Mouse (Mus musculus): Measurements from ENCODE around the gene Gm49601. TPM values are rescaled to one million over a fixed set of nuclear protein-coding genes. Genes with fewer than 3 reads are reported as not detected.

Gene Gm49601
- polyA plus RNA-seq, 1 experiment from 2014 or later = 0.63 TPM

DNA sequence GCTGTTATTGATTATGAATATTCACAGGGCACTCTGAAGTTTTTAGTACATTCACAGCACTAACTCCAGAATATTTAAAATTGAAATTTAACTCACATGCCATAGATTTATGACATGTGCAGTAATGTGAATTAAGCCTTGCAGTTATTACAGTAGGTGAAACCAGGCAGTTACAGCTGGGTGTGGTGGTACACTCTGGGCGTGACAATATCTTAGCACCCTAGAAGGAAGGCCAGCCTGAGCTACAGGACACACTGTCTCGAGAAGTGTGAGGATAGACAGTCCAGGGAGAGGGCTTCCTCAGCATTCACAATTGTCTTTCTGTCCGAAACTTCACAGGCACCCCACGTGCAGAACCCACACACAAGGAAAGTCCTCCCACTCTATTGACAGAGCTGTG is 18.3 kb upstream of the Gm49601 start:
- Histone ChIP-seq H3K36me3 (ENCODE audit: control insufficient read depth, insufficient read depth) (no peaks in the 10 kb centered on the region), H3K27me3 (ENCODE audit: control insufficient read depth, insufficient read depth, low read length) (no peaks in the 10 kb centered on the region), H3K4me1 (ENCODE audit: control insufficient read depth, insufficient read depth, low read length) (no peaks in the 10 kb centered on the region), H3K27ac (ENCODE audit: low read length) (no peak overlapping the region), H3K4me3 (ENCODE audit: low read length) (no peak overlapping the region), H3K9me3 (replicated peaks; ENCODE audit: control insufficient read depth, low read length) (no peaks in the 10 kb centered on the region), H3K9ac (ENCODE audit: low read length) (no peak overlapping the region), H3K4me2 (ENCODE audit: low read depth, low read length) (no peak overlapping the region)
- no peak for ATAC-seq (replicated peaks; ENCODE audit: extremely low read depth, insufficient read depth, low FRiP score)
- WGBS = 73% methylated on average over 4 of the region's 4 CpGs

DNA sequence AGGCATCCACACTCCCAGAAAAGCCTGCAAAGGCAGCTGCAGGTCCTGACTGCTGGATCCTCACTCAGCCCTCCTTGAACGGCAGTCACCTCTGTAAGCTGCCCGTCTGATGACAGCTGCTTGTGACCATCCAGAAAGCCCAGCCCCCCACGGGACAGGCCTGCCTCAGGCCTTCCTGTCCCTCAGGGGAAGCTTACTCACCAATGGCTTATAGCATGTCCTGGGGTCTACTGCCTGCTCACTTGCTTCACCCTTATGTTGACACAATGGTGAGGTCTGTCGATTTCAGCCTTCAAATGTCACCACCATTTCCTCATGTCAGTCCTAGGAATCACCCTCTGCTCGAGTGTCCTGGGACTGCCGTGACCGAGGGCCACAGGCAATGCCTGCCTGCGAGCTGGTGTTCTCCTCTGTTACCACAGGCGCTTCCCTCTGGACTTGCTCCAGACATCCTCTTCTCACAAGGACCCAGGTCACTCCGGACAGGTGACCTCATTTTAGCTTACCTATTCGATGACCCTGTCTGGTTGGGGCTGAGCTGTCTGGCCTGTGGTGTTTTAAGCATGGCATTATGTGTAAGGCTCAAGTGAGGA is 17.3 kb upstream of the Gm49601 start:
- H3K4me2 ChIP-seq (ENCODE audit: low read depth, low read length) = no peak overlapping the region
- H3K27me3 ChIP-seq (ENCODE audit: control insufficient read depth, insufficient read depth, low read length) = no peaks in the 10 kb centered on the region
- H3K27ac ChIP-seq (ENCODE audit: low read length) = no peak overlapping the region
- H3K4me3 ChIP-seq (ENCODE audit: low read length) = no peak overlapping the region
- ATAC-seq (replicated peaks; ENCODE audit: extremely low read depth, insufficient read depth, low FRiP score) = no peak
- no peaks in the 10 kb centered on the region for H3K36me3 ChIP-seq (ENCODE audit: control insufficient read depth, insufficient read depth)
- no peaks in the 10 kb centered on the region for H3K9me3 ChIP-seq (replicated peaks; ENCODE audit: control insufficient read depth, low read length)
- H3K4me1 ChIP-seq (ENCODE audit: control insufficient read depth, insufficient read depth, low read length) = no peaks in the 10 kb centered on the region
- WGBS = 66% methylated on average over 11 of the region's 11 CpGs
- no peak overlapping the region for H3K9ac ChIP-seq (ENCODE audit: low read length)

DNA sequence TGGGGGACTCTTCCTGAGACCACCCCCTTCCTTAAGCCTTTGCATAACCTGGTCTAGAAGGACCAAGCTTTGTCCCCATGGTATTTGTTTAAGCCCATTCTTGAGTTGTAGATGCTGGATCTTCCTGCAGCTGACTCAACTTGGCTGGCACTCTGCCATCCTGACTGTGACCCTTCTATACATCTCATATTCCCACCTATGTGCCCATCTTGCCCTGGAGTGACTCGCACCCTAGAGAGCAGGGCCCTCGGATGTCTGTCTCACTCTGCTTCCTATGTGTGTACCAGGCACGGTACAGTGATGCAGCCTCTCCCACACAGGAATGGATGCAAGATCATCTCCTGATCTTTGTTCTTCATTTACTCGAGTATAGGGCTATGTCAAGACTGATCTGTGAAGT is 16.7 kb upstream of the Gm49601 start:
- no peak for ATAC-seq (replicated peaks; ENCODE audit: extremely low read depth, insufficient read depth, low FRiP score)
- Histone ChIP-seq H3K4me2 (ENCODE audit: low read depth, low read length) (no peak overlapping the region), H3K9ac (ENCODE audit: low read length) (no peak overlapping the region), H3K9me3 (replicated peaks; ENCODE audit: control insufficient read depth, low read length) (no peaks in the 10 kb centered on the region), H3K27me3 (ENCODE audit: control insufficient read depth, insufficient read depth, low read length) (no peaks in the 10 kb centered on the region), H3K27ac (ENCODE audit: low read length) (no peak overlapping the region), H3K36me3 (ENCODE audit: control insufficient read depth, insufficient read depth) (no peaks in the 10 kb centered on the region), H3K4me1 (ENCODE audit: control insufficient read depth, insufficient read depth, low read length) (no peaks in the 10 kb centered on the region), H3K4me3 (ENCODE audit: low read length) (no peak overlapping the region)
- WGBS = 64% methylated on average over 4 of the region's 4 CpGs

DNA sequence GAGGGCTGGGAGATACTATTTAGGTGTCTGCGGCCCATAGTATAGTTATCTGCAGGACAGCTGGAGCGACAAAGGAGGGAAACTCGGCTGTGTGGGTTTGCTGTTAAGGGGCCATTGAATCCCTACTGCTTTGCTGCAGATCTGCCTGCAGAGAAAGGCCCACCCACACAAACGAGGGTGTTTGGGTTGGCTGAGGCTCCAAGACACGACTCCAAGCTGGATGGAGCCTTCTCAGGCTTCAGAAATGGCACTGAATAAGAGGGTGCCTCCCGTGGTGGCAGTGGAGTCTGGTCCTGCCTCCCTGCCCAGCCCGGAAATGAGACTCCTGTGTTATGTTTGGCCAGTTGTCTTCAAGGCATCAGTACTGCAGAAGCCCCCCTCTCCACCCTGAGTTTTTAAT is 16.1 kb upstream of the Gm49601 start:
- Histone ChIP-seq H3K9me3 (replicated peaks; ENCODE audit: control insufficient read depth, low read length) (no peaks in the 10 kb centered on the region), H3K4me2 (ENCODE audit: low read depth, low read length) (no peak overlapping the region), H3K27ac (ENCODE audit: low read length) (no peak overlapping the region), H3K4me3 (ENCODE audit: low read length) (no peak overlapping the region), H3K36me3 (ENCODE audit: control insufficient read depth, insufficient read depth) (no peaks in the 10 kb centered on the region), H3K9ac (ENCODE audit: low read length) (no peak overlapping the region), H3K27me3 (ENCODE audit: control insufficient read depth, insufficient read depth, low read length) (no peaks in the 10 kb centered on the region), H3K4me1 (ENCODE audit: control insufficient read depth, insufficient read depth, low read length) (no peaks in the 10 kb centered on the region)
- WGBS = 38% methylated on average over 7 of the region's 7 CpGs
- no peak for ATAC-seq (replicated peaks; ENCODE audit: extremely low read depth, insufficient read depth, low FRiP score)

DNA sequence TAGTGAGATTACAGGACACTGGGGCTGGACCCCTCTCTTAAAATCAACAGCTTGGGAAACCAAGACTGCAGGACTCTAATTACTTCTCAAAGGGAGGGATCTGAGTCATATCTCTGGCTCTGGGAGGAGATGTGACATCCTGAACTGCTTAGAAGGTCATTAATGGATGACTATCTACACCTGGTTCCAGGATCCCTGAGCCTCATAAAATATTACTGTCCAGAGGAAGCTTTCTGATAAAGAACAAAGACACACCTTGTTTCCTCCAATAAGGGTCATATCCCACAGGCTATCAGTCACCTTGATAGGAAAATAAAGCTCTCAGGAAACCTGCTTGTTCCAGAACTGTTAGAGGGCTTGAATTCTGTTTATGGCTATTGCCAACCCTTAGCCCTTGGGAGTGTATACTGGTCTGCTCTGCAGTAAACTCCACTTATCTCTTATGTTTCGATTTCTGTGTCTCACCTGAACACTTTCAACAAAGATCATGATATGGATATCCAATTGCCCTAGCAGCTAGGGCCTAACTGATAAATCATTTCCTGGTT is 13.2 kb upstream of the Gm49601 start:
- Histone ChIP-seq H3K9me3 (replicated peaks; ENCODE audit: control insufficient read depth, low read length) (no peaks in the 10 kb centered on the region), H3K9ac (ENCODE audit: low read length) (no peak overlapping the region), H3K27ac (ENCODE audit: low read length) (no peak overlapping the region), H3K27me3 (ENCODE audit: control insufficient read depth, insufficient read depth, low read length) (no peaks in the 10 kb centered on the region), H3K4me1 (ENCODE audit: control insufficient read depth, insufficient read depth, low read length) (no peaks in the 10 kb centered on the region), H3K4me3 (ENCODE audit: low read length) (no peak overlapping the region), H3K4me2 (ENCODE audit: low read depth, low read length) (no peak overlapping the region), H3K36me3 (ENCODE audit: control insufficient read depth, insufficient read depth) (no peaks in the 10 kb centered on the region)
- WGBS = 67% methylated on average over 1 of the region's 1 CpGs
- ATAC-seq (replicated peaks; ENCODE audit: extremely low read depth, insufficient read depth, low FRiP score) = no peak

DNA sequence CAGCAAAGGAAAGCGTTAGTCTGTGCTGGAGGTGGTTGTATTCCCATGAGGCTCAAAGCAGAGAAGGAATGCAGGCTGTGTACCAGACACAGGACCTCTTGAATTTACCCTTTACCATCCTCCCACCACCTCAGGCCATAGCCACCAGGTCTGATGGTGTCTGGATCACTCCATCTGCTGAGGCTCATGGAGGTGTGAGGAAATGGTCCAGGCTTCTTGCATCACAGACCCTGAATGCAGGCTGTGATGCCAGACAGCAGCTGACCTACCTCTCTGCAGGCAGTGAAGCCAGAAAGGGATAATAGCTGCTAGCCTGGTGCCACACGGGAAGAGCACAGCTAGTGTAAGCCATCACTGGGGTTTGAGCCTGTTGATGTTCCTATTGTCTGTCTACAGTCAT is 12.2 kb upstream of the Gm49601 start:
- no peak overlapping the region for H3K9ac ChIP-seq (ENCODE audit: low read length)
- H3K4me2 ChIP-seq (ENCODE audit: low read depth, low read length) = no peak overlapping the region
- H3K4me1 ChIP-seq (ENCODE audit: control insufficient read depth, insufficient read depth, low read length) = no peaks in the 10 kb centered on the region
- no peaks in the 10 kb centered on the region for H3K36me3 ChIP-seq (ENCODE audit: control insufficient read depth, insufficient read depth)
- ATAC-seq (replicated peaks; ENCODE audit: extremely low read depth, insufficient read depth, low FRiP score) = no peak
- H3K27ac ChIP-seq (ENCODE audit: low read length) = no peak overlapping the region
- H3K9me3 ChIP-seq (replicated peaks; ENCODE audit: control insufficient read depth, low read length) = no peaks in the 10 kb centered on the region
- H3K27me3 ChIP-seq (ENCODE audit: control insufficient read depth, insufficient read depth, low read length) = no peaks in the 10 kb centered on the region
- WGBS = 59% methylated on average over 2 of the region's 2 CpGs
- no peak overlapping the region for H3K4me3 ChIP-seq (ENCODE audit: low read length)

DNA sequence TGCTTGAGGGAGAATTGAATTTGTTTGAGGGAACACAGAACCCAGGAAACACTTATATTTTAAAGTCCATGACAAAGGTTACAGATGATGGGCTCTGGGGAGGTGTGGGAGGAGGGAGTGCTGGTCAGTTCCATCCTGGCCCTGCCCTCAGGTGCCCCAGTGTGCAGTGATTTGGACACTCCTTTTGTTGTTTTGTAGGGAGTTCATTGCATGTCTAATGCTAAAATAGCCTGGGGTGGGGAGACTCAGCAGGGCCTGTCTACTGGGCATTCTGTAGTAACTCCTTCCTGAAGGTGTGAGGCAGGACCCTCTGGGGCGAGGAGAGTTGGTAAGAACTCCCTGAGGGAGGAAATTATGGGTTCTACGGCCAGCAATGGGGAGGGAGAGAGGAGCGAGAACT is 10.6 kb upstream of the Gm49601 start:
- Histone ChIP-seq H3K36me3 (ENCODE audit: control insufficient read depth, insufficient read depth) (no peaks in the 10 kb centered on the region), H3K4me3 (ENCODE audit: low read length) (no peak overlapping the region), H3K27me3 (ENCODE audit: control insufficient read depth, insufficient read depth, low read length) (peaks cover under 1% of the 10 kb centered on the region; the same call in 1 of the 2 replicates), H3K9ac (ENCODE audit: low read length) (no peak overlapping the region), H3K4me1 (ENCODE audit: control insufficient read depth, insufficient read depth, low read length) (no peaks in the 10 kb centered on the region), H3K9me3 (replicated peaks; ENCODE audit: control insufficient read depth, low read length) (no peaks in the 10 kb centered on the region), H3K4me2 (ENCODE audit: low read depth, low read length) (no peak overlapping the region), H3K27ac (ENCODE audit: low read length) (no peak overlapping the region)
- 69% methylated on average over 3 of the region's 3 CpGs for WGBS
- ATAC-seq (replicated peaks; ENCODE audit: extremely low read depth, insufficient read depth, low FRiP score) = no peak

DNA sequence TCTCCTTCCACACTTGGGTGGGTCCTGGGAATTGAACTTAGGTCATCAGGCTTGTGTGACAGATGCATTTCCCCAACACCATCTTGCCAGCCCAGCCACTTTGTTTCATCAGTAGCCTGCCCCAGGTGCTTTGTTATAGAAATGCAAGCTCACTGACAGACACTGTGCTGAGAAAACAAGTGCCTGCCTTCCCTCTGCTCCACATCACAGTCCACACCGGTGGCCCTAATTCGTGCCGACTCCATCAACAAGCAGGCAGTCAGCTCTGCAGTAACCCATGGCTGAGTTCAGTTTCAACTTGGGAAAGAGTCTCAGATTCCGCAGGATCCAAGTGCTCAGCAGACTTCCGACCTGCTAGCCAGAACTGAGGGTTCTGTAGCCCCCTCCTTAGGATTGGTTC is 10.2 kb upstream of the Gm49601 start:
- no peaks in the 10 kb centered on the region for H3K9me3 ChIP-seq (replicated peaks; ENCODE audit: control insufficient read depth, low read length)
- peaks cover 4% of the 10 kb centered on the region; the same call in 1 of the 2 replicates for H3K27me3 ChIP-seq (ENCODE audit: control insufficient read depth, insufficient read depth, low read length)
- no peak overlapping the region for H3K27ac ChIP-seq (ENCODE audit: low read length)
- no peaks in the 10 kb centered on the region for H3K4me1 ChIP-seq (ENCODE audit: control insufficient read depth, insufficient read depth, low read length)
- no peak for ATAC-seq (replicated peaks; ENCODE audit: extremely low read depth, insufficient read depth, low FRiP score)
- no peak overlapping the region for H3K9ac ChIP-seq (ENCODE audit: low read length)
- no peak overlapping the region for H3K4me2 ChIP-seq (ENCODE audit: low read depth, low read length)
- WGBS = 73% methylated on average over 5 of the region's 5 CpGs
- no peaks in the 10 kb centered on the region for H3K36me3 ChIP-seq (ENCODE audit: control insufficient read depth, insufficient read depth)
- no peak overlapping the region for H3K4me3 ChIP-seq (ENCODE audit: low read length)

DNA sequence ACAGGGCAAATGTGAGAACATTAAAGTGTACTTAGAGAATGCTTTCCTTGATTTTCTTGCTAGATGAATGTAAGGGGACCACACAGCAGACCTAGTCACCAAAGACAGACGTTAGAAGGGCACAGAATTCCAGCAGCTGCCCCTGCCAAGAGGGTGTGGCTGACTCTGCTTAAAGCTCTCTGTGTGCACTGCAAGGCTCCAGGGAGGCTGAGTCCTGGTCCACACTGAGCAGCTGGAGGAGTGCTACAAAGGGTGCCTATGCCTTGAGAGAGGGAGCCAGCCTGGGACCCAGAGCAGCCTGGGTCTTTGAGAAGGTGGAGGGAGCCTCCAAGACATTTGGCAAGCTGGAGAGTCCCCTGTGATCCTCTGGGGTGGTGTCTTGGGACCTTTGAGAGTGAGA is 7.1 kb upstream of the Gm49601 start:
- H3K36me3 ChIP-seq (ENCODE audit: control insufficient read depth, insufficient read depth) = no peaks in the 10 kb centered on the region
- no peak for ATAC-seq (replicated peaks; ENCODE audit: extremely low read depth, insufficient read depth, low FRiP score)
- no peak overlapping the region for H3K4me3 ChIP-seq (ENCODE audit: low read length)
- no peak overlapping the region for H3K9ac ChIP-seq (ENCODE audit: low read length)
- H3K27me3 ChIP-seq (ENCODE audit: control insufficient read depth, insufficient read depth, low read length) = peaks cover 19% of the 10 kb centered on the region
- peaks cover 4% of the 10 kb centered on the region; the same call in 1 of the 2 replicates for H3K4me1 ChIP-seq (ENCODE audit: control insufficient read depth, insufficient read depth, low read length)
- no peaks in the 10 kb centered on the region for H3K9me3 ChIP-seq (replicated peaks; ENCODE audit: control insufficient read depth, low read length)
- H3K4me2 ChIP-seq (ENCODE audit: low read depth, low read length) = no peak overlapping the region
- no peak overlapping the region for H3K27ac ChIP-seq (ENCODE audit: low read length)
- 20% methylated on average over 1 of the region's 1 CpGs for WGBS

All from heart, embryonic 16.5 days (tissue).